Mouse (Mus musculus): Measurements from ENCODE around the gene Gm45213.

The Gm45213 gene

DNA sequence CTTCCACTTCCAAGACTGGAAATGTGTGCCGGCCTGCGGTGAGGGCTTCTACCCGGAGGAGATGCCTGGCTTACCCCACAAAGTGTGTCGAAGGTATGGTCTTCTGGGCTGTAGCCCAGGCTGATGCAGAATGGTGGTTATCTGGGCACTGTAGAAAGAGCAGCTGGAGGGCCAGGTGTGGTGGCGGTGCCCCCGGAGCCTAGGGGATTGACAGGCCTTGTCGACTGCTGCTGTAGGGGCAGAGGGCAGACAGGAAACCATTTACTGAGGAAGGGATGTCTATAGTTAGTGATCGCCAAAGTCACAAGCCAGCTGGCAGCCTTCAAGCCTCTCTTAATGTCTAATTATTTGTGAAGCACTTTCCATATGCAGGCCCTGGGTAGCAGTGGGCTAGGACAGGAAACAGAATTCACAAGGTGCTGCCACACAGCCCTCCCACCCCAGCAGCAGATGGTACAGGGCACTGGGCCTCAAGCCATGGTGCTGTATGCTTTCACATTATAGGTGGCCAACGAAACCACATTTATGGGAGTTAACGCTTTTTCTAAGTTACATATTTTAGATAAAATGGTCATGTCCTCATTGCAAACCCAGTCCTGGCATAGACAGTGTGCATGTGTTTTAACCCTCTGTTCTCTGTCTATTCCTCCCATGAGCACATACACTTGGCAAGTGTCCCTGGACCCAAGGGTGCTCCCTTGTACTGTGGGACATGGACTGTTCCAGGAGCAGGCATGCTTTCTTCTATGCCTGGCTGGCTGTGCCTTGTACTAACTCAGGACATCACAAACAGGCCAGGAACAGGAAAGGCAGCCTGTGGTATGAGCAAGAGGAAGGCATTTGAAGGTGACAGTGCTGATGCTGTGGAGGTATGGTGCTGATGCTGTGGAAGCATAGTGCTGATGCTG is at the start of gene Gm45213:
Gene Gm45213, plus strand, starts transcription at position 51 of the 908 bp plus-strand sequence.
- DNase-seq (ENCODE audit: low spot score): no peak

DNA sequence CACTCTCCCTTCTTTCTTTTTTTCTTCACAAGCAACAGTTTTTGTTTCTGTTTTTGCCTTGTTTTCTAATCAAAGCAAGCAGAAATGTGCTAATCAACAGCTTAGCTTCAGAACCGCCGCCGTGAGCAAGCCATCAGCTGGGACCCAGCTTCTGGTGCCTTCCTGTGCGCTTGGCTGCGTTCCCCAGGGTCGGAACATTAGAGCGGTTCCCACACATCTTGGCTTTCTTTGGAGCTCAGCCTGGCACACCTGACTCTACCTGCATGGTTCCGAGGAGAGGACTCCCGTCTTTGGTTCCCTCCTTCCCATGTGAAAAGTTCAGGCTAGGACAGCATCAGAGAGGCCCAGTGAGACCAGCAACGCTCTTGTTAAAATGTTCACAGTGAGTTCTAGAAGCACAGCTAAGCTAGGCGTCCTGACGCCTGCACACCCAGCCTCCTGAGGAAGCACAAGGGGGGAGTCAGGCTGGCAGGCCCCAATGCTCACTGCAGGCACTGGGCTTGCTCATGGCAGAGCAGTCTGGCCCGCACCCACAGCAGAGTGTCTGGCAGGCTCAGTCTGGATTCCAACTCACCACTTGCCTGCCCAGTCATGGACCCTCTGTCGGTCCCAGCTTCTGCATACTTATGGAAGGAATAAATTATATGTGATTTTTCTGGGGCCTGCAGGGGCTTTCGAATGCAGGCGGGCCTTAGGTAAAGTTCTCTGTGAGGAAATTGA is 42.2 kb upstream of the Gm45213 start:
- no peak for DNase-seq (ENCODE audit: low spot score)

DNA sequence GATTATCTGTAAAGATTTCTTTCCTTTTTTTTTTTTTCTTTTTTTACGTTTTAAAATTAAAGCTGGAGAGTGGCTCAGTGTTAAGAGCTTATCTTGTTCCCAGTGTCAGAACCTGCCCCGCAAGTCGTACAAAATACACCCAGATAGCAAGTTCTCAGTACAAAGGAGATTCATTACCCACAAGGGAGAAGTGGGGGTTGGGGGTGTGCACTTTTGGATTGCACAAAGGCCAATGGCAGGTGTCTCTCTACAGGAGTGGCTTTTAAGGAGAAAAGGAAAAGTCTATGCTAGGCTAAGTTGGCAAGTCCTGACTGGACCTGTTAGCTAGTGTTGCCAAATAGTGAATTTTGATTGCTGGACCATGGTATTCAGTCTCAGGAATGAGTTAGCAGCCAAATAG is 41.6 kb upstream of the Gm45213 start:
- no peak for DNase-seq (ENCODE audit: low spot score)

DNA sequence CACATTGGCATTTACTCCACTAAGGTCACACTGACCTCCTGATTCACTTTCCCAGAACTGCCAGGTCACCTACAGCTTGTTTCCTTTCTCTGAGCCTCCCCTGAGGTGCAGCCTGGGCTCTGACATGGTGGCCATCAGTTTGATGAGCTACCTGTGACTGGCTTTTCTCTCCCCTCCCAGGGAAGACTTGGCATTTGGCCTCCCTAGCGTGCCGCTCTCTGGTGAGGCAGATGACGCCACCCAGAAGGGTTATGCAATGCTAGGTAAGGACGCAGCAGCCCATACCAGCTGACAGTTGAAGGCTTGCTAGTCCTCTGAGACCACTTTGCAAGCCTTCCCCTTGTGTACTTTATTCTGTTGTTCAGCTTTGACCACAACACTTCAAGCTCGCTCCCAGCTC is 40.0 kb upstream of the Gm45213 start:
- DNase-seq (ENCODE audit: low spot score): no peak

DNA sequence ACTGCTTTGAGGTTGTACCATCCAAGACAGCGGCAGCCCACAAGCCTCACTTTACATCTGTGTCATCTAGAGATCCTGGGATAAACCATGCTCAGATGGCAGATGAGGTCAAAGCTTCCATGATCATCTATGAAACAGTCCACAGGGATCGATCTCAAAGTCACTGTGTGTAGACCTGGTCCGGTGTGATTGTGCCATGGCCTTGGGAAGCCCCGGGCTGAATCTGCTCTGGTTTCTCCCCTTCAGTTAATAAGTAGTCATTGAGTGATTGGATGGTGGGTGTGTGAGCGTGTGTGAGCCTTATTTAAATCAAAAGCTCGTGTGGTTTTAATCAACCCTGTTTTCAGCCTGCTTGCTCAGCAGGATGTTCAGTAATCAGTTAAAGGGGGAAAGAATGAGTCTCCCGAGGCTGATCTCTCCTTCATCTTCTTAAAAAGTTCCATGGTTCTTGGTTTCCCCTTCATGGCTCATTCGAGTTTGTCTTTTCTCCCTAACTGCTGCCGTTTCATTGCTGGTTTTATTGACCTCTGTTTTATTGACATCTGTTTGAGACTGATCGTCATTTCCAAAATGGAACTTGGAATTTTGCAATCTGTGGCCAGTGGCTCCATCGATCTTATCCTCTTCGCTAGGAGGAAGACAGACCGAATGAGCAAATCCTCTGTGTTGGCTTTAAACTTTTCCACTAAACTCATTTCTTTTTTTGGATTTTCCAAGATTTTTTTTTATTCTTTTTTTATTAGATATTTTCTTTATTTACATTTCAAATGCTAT is 39.4 kb upstream of the Gm45213 start:
- DNase-seq (ENCODE audit: low spot score): no peak

DNA sequence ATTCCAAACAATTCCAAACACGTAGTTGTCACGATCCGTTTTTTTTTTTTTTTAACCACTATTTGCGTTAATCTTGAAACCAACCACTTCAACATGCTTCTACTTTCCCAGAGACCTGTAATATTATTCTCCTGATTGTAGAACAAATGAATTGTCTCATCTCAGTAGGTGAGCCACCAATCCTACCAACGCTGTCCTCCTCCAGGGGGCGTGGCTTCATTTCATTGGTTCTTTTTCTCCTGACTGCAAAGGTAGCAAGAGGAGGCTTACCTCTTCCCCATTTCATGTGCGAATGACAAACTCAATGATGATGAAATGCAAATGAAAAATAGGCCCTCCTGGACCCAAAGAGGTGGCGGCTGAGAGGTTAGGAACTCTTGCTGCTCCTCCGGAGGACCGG is 38.3 kb upstream of the Gm45213 start:
- no peak for DNase-seq (ENCODE audit: low spot score)

DNA sequence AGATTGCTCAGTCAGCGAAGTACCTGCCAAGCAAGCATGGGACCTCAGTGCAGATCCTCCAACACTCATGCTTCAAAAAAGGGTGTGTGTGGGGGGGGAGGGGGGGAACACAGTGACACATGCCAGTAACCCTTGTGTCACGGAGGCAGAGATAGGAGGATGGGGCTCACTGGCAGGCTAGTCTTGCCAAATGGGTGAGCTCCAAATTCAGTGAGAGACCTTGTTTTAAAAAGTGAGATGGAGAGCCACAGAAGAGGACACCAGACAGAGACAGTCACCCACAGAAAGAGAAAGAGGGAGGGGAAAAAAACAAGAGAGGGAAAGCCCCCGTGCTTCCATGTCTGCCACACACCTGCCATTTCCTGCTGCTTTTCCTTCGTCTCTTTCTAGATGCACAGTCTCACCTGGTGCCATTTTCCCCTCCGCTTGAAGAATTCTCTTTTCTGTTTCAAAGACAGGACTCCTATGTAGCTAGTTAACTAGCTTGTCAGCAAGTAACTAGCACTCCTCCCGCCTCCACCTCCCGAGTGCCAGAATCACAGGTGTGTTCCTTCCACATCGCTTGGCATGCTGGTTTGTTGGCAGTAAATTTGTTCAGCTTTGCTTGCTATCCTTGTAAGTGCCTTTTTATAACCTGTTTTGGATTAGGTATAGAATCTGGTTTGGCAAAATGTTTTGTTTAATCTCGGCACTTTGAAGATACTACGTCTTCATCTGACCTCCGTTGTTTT is 35.1 kb upstream of the Gm45213 start:
- no peak for DNase-seq (ENCODE audit: low spot score)

DNA sequence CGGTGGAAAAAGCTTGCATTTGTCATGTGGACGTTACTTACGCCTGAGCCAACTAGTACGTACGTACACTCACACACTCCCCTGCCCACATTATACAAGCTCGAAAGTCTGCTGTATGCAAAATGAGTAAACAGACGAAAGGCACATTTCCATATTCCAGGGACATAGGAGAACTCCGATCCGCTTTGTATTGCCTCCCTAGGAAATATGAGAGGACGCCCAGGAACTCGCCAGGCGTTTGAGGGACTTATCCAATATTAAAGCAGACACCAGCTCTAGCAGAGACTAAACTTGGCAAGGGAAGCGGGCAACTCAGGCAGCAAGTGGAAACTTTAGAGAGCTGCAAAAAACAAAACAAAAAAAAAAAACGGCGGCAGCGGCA is 34.5 kb upstream of the Gm45213 start:
- no peak for DNase-seq (ENCODE audit: low spot score)

DNA sequence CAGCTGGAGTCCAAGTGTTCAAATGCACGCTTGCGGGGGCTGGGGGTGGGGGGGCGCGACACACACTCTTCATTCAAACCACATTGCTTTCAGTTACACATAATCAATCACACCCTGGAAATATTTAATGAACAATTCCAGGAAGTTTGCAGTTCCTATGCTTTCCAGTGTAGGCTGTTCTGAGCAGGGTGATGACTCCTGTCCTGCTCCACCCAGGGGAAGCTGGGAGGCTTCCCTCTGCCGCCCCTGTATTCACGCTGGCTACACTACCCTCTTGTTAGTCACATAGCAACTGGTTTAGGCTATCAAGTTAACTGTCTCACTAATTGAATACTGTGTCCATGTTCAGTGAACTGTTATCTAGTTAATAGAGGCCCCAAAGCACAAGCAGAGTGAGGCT is 32.9 kb upstream of the Gm45213 start:
- DNase-seq (ENCODE audit: low spot score): no peak

DNA sequence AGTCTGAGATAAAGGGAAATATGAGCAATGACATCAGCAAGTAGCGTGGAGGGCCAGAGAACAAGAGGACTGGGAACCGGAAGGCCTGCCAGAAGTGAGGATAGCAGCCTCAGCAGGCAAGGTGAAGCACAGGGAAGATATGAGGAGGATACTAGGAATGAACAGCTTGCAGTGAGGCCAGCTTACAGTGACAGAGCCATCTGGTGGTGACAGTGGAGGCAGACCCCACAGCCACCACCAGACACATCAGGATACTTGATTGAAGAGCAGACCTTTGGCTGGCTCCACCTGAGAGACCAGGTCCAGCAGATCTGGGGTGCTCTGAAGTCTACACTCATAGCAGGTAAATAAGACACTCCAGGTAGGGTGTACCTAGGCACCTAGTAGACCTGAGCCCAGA is 15.7 kb upstream of the Gm45213 start:
- no peak for DNase-seq (ENCODE audit: low spot score)

DNA sequence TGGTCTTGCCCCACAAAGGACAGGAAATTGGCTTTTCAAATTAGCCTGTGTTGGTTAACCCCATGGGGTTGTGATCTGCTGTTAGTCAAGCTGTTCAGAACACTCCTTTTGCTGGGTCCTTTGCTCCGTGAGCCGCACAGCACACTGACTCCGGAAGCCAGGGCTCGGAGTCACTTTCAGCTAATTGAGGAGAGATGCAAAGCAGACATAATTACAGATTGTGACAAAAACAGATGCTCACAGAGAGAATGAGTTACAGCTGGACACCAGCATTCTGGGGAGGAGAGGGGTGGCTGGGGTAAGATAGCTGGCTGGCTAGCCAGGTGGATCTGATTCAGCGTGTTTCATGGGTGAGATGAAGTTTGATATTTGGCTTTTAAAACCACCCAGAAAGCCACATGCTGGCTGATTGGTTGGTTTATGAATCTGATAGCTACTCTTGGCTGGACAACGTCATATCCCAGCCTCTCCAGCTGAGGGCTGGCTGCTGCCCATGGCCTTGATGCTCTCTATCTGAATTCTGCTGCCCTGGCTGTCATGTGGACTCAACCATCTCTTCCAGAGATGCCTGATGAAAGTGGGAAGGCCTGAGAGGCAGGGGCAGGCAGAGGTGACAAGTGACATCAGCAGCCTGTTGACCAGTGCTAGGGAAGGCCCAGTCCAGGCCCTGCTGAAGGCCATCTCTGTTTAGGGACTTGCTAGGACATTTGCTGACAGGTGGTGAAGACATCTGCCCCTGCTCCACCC is 14.5 kb upstream of the Gm45213 start:
- DNase-seq (ENCODE audit: low spot score): no peak

DNA sequence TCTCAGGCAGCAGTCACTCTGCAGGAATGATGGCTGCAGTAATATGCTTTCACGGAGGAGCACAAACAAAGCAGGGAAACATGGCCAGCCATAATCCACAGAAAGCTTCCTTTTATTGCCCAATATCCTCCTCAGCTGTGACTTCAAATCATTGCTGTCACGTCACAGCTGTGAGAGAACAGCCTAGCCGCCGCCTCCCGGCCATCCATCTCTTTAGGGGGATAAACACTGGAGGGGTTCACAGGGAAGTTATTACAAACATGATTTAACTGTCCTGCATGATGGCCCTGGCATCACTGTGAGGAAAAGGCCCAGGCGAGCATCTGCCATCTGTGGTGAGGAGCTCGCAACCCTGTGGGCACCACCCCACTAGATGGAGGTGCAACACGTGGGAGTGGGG is 6.6 kb upstream of the Gm45213 start:
- DNase-seq (ENCODE audit: low spot score): no peak

DNA sequence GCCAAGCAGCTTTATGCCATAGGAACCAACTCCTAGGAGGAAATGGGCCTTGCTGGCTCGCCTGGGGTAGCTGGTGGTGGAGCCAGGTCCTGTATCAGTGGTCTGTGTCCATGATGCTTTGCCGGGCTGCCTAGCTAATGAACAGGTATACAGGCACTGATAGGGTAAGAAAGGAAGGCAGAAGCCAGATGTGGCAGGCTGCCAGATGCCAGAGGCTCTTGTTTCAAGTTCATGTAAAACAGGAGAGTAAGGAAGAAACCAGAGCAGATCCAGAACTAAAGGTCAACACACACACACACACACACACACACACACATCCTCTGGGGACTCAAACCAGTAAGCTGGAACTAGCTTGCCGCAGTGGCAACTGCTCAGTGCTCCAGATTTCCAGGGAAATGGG is 5.1 kb upstream of the Gm45213 start:
- no peak for DNase-seq (ENCODE audit: low spot score)

DNA sequence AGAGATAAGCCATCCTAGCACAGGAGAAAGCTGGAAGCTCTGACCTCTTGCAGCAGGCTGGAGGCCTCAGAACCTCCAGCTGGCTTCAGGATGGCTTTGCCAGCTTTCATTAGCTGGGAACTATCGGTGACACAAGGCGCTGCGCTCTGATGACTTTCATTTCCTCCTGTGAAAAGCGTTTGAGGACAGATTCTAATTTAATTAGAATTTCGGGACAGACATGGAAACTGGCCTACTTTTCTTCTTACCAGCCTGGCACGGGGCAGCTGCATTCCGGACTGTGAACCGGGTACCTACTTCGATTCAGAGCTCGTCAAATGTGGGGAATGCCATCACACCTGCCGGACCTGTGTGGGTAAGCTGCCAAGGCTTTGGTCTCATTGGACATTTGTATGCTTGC is 4.7 kb upstream of the Gm45213 start:
- DNase-seq (ENCODE audit: low spot score): no peak

DNA sequence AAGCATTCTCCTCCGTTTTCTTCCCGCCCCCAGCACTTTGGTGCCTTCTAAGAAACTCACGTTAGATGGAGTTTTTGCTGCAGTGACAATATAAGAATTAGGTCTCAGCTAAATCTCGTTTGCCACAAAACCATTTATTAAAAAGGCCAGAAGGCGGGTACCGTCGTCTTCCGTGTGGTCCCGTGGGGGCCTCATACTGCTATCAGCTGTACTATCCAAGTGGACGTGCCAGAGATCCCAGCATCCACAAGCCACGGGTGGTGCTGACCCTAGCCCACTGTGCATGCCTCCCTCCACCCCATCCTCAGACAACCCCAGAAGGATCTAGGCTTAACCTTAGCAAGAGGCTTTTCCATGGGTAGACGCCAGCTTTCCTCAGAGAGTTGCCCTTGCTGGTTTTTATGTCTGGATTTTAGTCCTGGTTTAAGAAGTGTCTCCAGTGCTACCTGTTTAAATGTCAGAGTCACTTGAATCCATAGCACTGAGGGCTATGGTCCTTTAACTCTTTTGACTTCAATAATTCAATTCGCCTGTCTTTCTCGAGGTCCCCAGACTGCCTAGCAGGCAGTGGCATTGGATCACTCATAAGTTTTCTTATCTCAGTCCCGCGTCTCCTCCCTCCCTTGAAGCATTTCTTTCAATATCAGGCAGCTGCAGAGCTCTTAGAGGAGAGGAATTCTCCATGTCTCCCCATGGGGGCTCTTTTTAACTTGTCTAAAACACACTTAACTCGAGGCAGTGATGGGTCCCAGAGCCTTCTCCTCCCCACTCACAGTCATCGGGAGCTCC is 3.2 kb upstream of the Gm45213 start:
- DNase-seq (ENCODE audit: low spot score): no peak

DNA sequence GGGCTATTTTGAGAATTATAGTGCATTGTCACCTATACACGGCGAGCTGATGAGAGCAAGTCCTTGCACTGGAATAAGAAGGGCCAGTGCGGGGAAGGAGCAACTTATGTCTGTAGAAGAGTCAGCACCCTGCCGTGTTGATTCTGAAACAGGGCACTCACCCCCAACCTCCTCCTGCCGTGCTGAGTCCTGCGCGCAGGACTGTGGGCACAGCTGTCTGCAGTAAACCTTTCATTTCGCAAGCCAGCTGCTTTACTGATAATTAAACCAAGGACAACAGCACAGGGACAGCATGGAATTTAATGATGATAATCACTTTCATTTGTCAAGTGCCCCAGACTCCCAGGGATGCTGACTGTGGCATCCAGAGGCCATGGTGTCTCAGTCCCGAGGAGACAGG is 1.2 kb downstream of the Gm45213 start:
- no peak for DNase-seq (ENCODE audit: low spot score)

DNA sequence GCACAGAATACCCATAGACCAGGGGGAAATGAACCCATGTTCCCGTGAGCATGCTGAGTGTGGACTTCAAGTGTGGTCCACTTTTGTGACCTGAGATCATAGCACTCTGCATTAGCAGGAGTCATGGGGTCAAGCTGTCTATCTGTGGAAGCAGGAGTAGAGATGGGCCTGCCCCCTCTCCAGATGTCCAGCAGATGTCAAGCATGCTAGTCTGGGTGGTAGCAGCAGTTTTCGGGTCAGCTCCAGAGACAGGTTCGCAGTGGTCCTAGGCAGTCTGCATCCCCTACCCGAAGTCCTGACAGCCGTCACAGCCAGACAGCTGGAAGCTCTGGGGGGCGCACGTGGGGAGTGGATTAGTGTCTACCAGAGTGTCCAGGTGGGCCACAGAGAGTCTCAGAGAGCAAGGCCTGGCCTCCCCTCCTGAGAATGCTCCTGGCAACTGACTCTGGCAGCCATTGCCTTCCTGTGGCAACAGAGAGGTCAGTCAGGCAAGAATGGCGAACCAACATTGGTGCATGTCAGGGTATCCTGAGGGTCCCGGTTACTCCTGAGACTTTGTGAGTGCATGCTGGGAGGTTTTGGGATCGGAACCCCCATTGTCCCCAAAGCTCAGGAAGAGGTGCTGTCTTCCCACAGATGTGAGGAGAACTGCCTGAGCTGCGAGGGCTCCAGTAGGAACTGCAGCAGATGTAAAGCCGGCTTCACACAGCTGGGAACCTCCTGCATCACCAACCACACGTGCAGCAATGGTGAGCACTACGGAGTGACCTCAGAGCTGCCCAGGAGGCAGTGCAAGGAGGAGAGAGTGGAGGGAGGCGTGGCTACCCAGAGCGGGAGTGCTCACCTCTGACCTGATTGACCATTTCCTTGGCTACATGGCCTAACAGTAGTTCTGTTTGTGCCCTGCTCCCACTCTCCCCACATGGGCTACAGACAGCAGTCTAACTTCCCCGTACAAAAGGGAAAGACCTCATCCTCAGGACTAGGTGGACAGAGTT is 3.8 kb downstream of the Gm45213 start:
- no peak for DNase-seq (ENCODE audit: low spot score)

DNA sequence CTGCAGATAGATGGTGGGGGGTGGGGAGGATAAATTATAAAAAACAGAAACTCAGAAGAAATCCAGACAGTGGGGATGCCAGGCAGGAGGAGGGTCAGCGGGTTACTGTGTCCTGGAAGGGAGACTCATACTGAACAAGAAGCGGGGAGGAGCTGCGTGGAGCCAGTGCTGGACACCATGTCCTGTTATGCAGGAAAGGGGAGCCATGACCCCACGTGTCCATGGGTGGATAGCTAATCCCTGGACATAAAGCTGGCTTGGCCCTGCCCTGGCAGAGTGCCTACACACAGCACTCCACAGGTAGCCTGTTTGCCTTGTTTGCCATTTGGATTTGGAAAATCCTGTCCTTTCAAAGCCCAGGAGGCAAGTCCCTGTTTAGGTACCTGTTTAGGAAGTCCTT is 4.6 kb downstream of the Gm45213 start:
- DNase-seq (ENCODE audit: low spot score): no peak

Measured in testis, postnatal 10 days (tissue).